Mouse (Mus musculus) bone marrow, adult 2 months (tissue): ENCODE measurements around the gene Det1.

Experiments
- CTCF ChIP-seq: fragments of 200-500 bp; IDR thresholded peaks from 2 replicates; pipeline ENCODE4 v1.5.1; 2011; ENCODE audit warnings: low read length, control low read depth; ENCODE audit not compliant: control insufficient read depth, insufficient read depth
- POLR2A ChIP-seq: fragments of 200-500 bp; IDR thresholded peaks from 2 replicates; pipeline ENCODE4 v1.6.1; 2011; ENCODE audit warnings: low read depth, mild to moderate bottlenecking, control low read depth, low read length, borderline replicate concordance; ENCODE audit not compliant: control insufficient read depth

- TF ChIP-seq CTCF (no peak), POLR2A (no peak)
These were observed 35.4 kb upstream of the Det1 start for GRCm38 (mm10) chr7:78882469-78882837.
